Mouse (Mus musculus): ENCODE data around the gene Oaz1.

GRCm38 (mm10) chr10:80835617-80836016 lies 9.2 kb downstream of the Oaz1 start:
- TF ChIP-seq CTCF (IDR thresholded peaks at IDR 0.05; ENCODE audit: control insufficient read depth, insufficient read depth, insufficient read length) (no peak), FOSL1 (IDR thresholded peaks at IDR 0.05; ENCODE audit: insufficient read depth, low read length, poor library complexity, severe bottlenecking) (no peak), USF1 (IDR thresholded peaks at IDR 0.05; ENCODE audit: low read depth) (no peak)
